Mouse (Mus musculus) heart, postnatal 14 days (tissue): ENCODE data around the gene Cd300c. TPM values are rescaled to one million over a fixed set of nuclear protein-coding genes. Genes with fewer than 3 reads are reported as not detected.
"Not testable (repeated sequence)": the region's sequence is repeated elsewhere in the genome, so short reads cannot be mapped to it uniquely, and the experiment has no call there.

Experiments used
- DNase-seq, 2 experiments: peaks; one replicate each; pipeline ENCODE4 v3.0.0; 2021 to 2022
- intact Hi-C: fragments of 180-260 bp; cut with DNase I; formaldehyde crosslinking; loops from one replicate; pipeline ENCODE4 v1.15.1; 2025
- long read RNA-seq, 2 experiments: library from polyadenylated mRNA; stranded (forward); transcript quantifications; one replicate each; pipeline ENCODE4 v2.0.0; 2021
- total RNA-seq, 2 experiments: library from RNA; stranded (reverse); gene quantifications; 2 replicates each; pipeline ENCODE4 v1.2.3; 2021

The Cd300c gene
- total RNA-seq, result not detected
- long read RNA-seq, experiment 1, result 0 reads
- long read RNA-seq, experiment 2, result 0 reads

DNA sequence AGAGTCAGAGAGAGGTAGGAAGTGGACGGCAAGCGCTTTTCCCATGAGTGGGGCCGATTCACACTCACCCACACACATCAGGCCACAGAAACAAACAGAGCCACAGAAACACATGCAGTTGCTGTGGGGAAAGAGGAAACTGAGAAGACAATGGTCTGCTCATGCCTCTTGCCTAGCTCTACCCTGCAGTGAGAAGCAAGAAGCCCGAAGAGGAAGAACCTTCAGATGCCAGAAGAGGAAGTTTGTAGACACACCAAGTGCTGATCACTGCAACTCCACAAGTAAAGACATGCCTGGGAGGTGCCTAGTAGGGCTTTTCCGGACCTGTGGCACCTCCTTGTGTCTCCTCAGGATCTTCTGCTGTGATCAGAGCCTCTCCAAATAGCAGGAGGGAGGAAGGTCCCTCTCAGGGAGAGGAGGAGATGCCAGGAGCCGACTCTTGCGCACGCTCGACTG lies at the start of gene Cd300c:
Gene Cd300c, minus strand, starts transcription at position 406 of the 456 bp plus-strand sequence.
- no peak for DNase-seq
- intact Hi-C loops, result no loop called here

- DNase-seq, intact Hi-C loops: not testable (repeated sequence)
Measured at GRCm38 (mm10) chr11:115016093-115016492, 47.1 kb upstream of the Cd300c start, which contains the start of gene Cd300ld2. Gene Cd300ld2 (minus strand): TSS chr11:115016193.

- intact Hi-C loops, result no loop called here
- no peak for DNase-seq
Measured at GRCm38 (mm10) chr11:115004070-115004469, 35.1 kb upstream of the Cd300c start.

DNA sequence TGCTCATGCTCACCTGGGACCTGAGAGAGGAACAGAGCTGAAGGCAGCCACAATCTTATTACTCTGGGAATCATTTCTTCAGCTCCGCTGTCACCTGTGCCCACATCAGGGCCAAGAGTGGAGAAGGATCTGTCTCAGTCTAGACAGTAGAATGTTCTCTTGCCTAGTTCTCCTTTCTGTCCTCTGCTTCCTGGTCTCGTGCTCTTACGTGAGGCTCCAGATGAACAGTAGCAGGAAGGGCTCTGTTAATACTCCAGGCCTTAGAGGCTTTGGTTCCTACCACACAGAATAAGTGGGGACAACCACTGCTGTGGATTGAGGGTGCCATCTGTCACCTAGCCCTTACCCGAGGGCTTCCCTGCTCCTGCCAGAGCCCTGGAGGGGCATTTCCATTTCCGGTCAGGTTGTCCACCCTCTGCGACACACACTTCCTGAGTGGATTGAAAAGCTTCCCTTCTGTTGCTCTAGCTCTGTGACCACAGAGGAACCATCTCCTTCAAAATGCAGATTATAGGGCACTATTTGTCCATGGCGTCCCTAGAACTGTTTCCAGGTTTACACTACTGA lies 32.6 kb upstream of the Cd300c start, which contains the start of gene Cd300c2:
Gene Cd300c2, minus strand, starts transcription at position 407 of the 567 bp plus-strand sequence.
- intact Hi-C loops, result no loop called here
- peak in 1 of 2 experiments; percentile 6 for DNase-seq

- DNase-seq, result no peak
- intact Hi-C loops, result no loop called here
Measured at GRCm38 (mm10) chr11:114989793-114990192, 20.8 kb upstream of the Cd300c start, which contains the start of gene Cd300ld. Gene Cd300ld (minus strand): TSS chr11:114989922.

- no peak for DNase-seq
- intact Hi-C loops, result no loop called here
Measured at GRCm38 (mm10) chr11:114981866-114982265, 12.9 kb upstream of the Cd300c start.

DNA sequence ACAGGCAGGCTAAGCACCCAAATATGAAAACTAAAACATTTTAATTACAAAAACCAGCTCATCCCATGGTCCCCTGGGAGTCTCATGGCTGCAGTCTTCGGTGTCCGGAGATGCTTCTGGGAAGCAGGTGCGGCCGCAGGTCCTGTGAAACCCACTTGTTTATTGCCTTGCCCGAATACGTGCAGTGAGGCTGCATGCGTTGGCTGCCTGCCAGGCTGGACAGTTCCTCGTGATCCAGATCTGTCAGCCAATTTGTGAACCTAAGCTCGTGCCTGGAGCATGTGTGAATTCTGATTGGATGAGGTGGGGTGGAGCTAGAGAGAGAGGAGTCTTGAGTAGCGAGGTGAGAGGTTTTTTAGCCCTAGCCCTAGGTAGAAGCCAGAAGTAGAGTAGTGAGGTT lies 3.8 kb upstream of the Cd300c start:
- intact Hi-C loops, result no loop called here
- no peak for DNase-seq

- intact Hi-C loops, result no loop called here
- DNase-seq, result no peak
Measured at GRCm38 (mm10) chr11:114965182-114965828, 3.7 kb downstream of the Cd300c start.

DNA sequence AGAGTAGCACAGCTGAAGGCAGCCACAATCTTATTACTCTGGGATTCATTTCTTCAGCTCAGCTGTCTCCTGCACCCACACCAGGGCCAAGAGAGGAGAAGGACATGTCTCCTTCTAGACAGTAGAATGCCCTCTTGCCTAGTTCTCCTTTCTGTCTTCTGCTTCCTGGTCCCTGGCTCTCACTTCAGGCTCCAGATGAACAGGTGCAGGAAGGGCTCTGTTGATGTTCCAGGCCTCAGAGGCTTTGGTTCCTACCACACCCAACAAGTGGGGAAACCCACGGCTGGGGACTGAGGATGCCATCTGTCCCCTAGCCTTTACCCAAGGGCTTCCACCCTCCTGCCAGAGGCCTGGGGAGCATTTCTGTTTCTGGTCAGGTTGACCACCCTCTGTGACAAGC lies 8.6 kb downstream of the Cd300c start:
- intact Hi-C loops, result no loop called here
- no peak for DNase-seq

DNA sequence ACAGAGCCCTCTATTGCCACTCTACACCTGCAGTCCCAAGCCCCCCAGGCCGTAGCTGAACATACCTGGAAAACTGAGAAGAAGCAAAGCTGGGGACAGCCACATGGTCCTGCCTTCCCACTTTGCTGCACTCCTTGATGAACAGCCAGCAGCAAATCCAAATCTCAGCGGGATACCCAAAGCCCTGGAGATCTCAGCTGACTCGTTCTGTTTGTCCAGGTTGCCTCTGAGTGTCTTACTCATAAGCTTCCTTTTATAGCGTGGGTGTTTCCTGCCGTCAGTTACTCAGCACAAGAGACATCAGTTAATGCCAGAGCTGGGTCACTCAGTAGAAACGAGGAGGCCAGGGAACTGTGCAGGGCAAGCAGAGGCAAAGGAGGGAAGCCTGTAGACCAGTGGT lies 34.8 kb downstream of the Cd300c start, which contains the start of gene Cd300lb:
Gene Cd300lb, minus strand, starts transcription at position 243 of the 400 bp plus-strand sequence.
- DNase-seq, result no peak
- intact Hi-C loops, result no loop called here

DNA sequence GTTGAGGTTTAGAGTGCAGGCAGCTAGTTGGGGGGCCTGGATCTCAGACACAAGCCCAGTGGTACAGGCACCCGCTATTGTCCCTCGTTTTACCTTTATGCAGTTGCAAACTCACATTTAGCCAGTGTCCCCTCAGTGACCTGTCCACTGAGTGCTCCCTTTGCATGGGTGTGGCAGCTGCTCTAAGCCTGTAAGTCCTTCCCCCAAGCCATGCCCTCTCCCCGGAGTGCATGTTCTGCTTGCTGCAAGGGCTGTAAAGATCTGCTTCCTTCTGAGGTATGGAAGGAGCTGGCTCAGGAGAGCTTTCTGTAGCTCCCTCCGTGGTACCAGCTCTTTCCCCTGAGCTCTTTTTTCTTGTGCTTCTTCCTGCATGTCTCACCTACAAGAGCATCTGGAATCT lies 35.4 kb downstream of the Cd300c start:
- no peak for DNase-seq
- intact Hi-C loops, result no loop called here

DNA sequence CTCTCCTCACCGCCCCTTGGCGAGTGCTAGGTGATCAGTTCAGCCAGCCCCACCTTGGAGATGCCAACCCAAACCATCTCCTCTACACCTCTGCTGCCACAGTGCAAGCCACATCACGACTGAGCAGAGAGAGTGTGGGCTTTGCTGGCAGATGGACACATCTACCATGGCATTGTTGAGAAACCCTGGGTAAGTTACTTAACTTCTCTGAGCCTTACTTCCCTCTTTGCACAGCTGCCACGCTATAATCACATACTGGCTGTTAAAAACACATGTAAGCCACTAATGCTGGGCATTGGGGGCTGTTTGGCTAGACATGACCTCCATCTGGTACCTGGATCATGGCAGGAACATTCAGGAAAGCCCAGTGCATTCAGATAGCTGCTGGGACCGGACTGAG lies 37.9 kb downstream of the Cd300c start:
- intact Hi-C loops, result no loop called here
- DNase-seq, result no peak

DNA sequence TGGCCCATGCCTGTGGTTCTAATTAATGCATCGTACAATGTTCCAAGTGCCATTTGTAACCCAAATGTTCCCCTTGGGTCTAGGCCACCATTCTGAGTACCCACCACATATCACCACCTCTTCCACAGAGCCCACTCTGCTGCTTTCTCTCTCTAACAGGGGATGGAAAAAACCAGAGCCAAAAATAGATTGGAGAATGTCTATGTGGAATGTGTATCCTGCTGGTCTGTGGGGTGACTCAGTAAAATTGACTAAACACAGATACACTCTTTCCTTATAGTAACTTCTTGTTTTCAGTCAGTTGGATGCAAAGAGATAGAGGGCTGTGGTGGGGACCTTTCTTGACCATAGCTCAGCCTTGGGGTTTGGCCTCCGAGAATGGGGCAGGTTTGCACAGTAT lies 39.4 kb downstream of the Cd300c start:
- no peak for DNase-seq
- intact Hi-C loops, result no loop called here

DNA sequence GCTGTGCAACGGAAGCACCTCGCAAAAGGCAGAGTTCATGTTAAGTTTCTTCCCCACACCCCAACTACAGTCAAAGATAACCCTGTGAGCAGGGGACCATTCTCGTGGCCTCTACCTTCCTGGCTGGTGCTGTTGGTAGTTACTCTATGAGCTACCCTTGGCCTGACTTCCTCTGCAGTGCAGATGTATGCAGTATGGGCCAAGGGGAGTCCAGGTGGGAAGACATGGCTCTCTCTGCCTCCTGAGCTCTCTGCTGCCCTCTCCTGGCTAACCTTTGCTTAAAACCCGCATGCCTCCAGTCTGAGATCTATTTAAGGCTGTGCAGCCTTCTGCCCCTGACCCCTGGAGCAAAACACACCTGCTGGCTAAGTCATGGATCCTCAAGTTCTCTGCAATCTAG lies 45.0 kb downstream of the Cd300c start:
- intact Hi-C loops, result no loop called here

DNA sequence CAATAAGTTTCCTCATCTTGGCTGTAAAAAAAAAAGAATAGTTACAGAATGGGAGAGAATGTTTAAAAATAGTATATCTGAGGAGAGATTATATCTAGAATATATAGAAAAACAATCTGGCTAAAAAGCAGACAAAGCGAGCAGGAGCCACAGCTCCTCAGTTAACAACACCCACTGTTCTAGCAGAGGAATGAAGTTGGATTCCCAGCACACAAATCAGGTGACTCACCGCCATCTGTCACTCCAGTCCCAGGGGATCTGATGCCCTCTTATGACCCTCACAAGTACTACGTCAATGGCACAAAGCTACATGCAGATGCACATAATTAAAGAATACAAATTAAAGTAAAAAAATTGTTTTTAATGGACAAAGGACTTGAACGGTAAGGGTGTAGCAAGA lies 46.5 kb downstream of the Cd300c start:
- intact Hi-C loops, result no loop called here
- no peak for DNase-seq

More for the DNA sequence above, 45.0 kb downstream of the Cd300c start:
- DNase-seq, result peak in 1 of 2 experiments; percentile 31

- DNase-seq, result no peak
- intact Hi-C loops, result no loop called here
Measured at GRCm38 (mm10) chr11:114917120-114917519, 51.8 kb downstream of the Cd300c start.

DNA sequence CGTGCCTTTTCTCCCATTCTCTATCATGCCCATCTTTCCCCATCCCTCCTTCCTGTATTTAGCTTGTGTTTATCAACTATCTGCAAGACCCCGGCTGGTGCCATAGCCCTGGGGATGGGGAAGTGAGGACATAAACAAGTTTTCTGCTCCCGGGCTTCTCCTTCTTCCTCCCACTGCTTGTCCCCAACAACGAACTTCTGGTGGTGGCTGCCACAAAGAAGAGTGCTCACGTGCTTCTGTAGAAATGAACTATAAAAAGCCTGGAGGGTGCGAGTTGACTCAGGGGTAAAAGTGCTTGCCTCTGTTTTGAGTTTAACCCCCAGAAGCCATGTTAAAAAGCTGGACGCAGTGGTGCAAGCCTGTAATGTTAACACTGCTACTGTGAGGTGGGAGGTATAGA lies 54.0 kb downstream of the Cd300c start:
- DNase-seq, result no peak
- intact Hi-C loops, result no loop called here

DNA sequence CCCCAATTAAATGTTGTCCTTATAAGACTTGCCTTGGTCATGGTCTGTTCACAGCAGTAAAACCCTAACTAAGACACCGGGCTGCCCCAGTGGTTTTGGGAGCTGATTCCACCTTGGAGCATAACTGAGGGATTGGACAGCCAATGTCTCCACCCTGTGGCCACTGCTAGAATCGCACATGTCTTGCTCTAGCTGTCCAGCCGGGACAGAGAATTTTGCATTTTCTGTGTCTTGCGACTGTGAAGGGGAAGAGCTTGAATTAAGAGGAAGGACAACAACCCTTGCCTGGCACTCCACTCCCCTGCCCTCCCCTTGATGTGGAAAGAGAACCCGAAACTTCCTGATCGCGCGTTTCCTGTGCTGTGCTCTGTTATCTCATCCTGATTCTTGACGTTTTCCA lies 56.1 kb downstream of the Cd300c start:
- peak; percentile 80 to 86 for DNase-seq

GRCm38 (mm10) chr11:114909538-114909937 lies 59.4 kb downstream of the Cd300c start:
- intact Hi-C loops, DNase-seq: not testable (repeated sequence)

More for the DNA sequence above, 56.1 kb downstream of the Cd300c start:
- intact Hi-C loops, result loop anchor here (1.0 to 2.0 kb wide), 3 partner anchors 34 to 168 kb away; no protein-coding TSS in a partner anchor

DNA sequence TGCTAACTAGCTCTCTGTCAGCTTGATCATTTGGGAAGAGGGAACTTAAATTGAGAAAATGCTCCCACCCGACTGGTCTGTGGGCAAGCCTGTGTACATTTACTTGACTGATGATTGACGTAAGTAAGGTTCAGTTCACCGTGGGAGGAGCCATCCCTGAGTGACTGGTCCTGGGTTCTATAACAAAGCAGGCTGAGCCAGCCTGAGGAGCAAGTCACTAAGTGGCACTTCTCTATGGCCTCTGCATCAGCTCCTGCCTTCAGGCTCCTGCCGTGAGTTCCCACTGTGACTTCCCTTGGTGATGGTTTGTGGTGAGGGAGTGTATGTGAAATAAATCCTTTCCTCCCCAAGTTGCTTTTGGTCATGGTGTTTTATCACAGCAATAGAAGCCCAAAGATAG lies 60.9 kb downstream of the Cd300c start:
- no peak for DNase-seq
- intact Hi-C loops, result no loop called here

DNA sequence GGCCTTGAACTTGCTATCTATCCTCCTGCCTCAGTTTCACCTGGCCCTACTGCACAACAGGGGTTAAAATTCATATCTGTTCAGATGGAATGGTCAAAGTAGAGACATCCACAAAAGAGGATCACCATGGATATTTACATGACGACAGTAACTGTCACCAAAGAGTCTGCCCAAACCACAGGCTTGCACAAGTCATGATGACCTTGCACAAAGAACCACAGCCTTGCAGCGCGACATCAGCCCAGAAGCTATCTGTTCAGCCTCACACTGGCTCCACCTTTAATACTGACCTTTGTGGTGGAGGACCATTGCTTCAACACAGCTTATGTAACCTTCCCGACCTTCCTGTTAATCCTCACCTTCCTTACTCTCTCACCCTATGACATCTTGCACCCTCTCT lies 61.4 kb downstream of the Cd300c start:
- DNase-seq, result no peak
- intact Hi-C loops, result no loop called here
